Mouse (Mus musculus) left cerebral cortex, adult 11 months (tissue): Measurements from ENCODE around the gene C1s2.
"Not testable (repeated sequence)": the region's sequence is repeated elsewhere in the genome, so short reads cannot be mapped to it uniquely, and the experiment has no call there.

Source experiments
- DNase-seq: peaks from one replicate; pipeline ENCODE4 v3.0.0; 2022; ENCODE audit warnings: low spot score

C1s2 gene

GRCm38 (mm10) chr6:124635985-124636384 is at the start of gene C1s2:
Gene C1s2, minus strand, starts transcription at chr6:124636085.
- not testable (repeated sequence) for DNase-seq

- DNase-seq: no peak
Measured at GRCm38 (mm10) chr6:124683591-124684417, 47.9 kb upstream of the C1s2 start.

GRCm38 (mm10) chr6:124682291-124682690 is 46.4 kb upstream of the C1s2 start:
- DNase-seq: not testable (repeated sequence)

GRCm38 (mm10) chr6:124679486-124679885 is 43.6 kb upstream of the C1s2 start:
- no peak for DNase-seq

- DNase-seq: no peak
Measured at GRCm38 (mm10) chr6:124678769-124679168, 42.9 kb upstream of the C1s2 start.

GRCm38 (mm10) chr6:124676171-124676570 is 40.3 kb upstream of the C1s2 start:
- no peak for DNase-seq

GRCm38 (mm10) chr6:124674591-124674990 is 38.7 kb upstream of the C1s2 start:
- no peak for DNase-seq

GRCm38 (mm10) chr6:124673619-124674018 is 37.7 kb upstream of the C1s2 start:
- no peak for DNase-seq

GRCm38 (mm10) chr6:124672100-124672499 is 36.2 kb upstream of the C1s2 start:
- DNase-seq: no peak

GRCm38 (mm10) chr6:124670281-124670900 is 34.5 kb upstream of the C1s2 start:
- no peak for DNase-seq

- DNase-seq: no peak
Measured at GRCm38 (mm10) chr6:124669234-124669859, 33.5 kb upstream of the C1s2 start.

- no peak for DNase-seq
Measured at GRCm38 (mm10) chr6:124665011-124665410, 29.1 kb upstream of the C1s2 start.

- DNase-seq: no peak
Measured at GRCm38 (mm10) chr6:124664256-124664655, 28.4 kb upstream of the C1s2 start.

- DNase-seq: no peak
Measured at GRCm38 (mm10) chr6:124663424-124663795, 27.5 kb upstream of the C1s2 start.

- peak; percentile 96 for DNase-seq
Measured at GRCm38 (mm10) chr6:124662477-124663423, 26.9 kb upstream of the C1s2 start, which contains the start of gene Lpcat3. Gene Lpcat3, plus strand, starts transcription at chr6:124663027.

- no peak for DNase-seq
Measured at GRCm38 (mm10) chr6:124661995-124662394, 26.1 kb upstream of the C1s2 start.

GRCm38 (mm10) chr6:124661156-124661806 is 25.4 kb upstream of the C1s2 start:
- no peak for DNase-seq

GRCm38 (mm10) chr6:124658067-124658466 is 22.2 kb upstream of the C1s2 start:
- DNase-seq: no peak

- no peak for DNase-seq
Measured at GRCm38 (mm10) chr6:124655893-124656292, 20.0 kb upstream of the C1s2 start.

- no peak for DNase-seq
Measured at GRCm38 (mm10) chr6:124646394-124646793, 10.5 kb upstream of the C1s2 start.

GRCm38 (mm10) chr6:124640997-124641396 is 5.1 kb upstream of the C1s2 start:
- no peak for DNase-seq
